Mouse (Mus musculus): ENCODE measurements around the gene Olfr284. TPM values are rescaled to one million over a fixed set of nuclear protein-coding genes. Genes with fewer than 3 reads are reported as not detected.

The Olfr284 gene
- total RNA-seq (2014; rRNA removed) = not detected in 2 replicates
- not detected in 2 replicates for polyA plus RNA-seq (2012; rRNA removed)

DNA sequence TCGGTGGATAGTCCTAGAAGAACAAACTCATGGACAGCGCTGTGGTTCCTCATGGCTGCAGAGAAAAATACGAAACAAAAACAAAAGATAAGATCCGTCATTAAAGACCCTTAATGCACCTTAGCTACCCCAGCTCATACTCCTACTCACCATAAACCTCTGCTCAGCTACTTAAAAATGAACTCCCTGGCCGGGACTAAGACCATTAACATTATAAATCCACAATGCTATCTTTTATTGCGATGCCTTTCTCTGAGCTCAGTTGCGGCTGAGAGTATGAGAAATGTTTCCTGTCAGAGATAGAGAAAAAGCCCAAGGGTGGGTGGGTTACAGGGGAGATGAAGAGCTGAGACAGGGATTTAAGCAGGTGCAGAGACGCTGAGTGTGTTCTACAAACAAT, at the start of gene Olfr284:
Olfr284 (minus strand) TSS at position 101 of the 400 bp plus-strand sequence.
- peaks cover 8% of the 10 kb centered on the region for H3K27me3 ChIP-seq (ENCODE audit: control insufficient read depth, insufficient read depth, low read length)
- DNase-seq (ENCODE audit: extremely low read depth, low read depth, low spot score) = no peak
- TF ChIP-seq CTCF (IDR thresholded peaks at IDR 0.05; ENCODE audit: low read depth, low read length) = no peak
- TF ChIP-seq POLR2A (IDR thresholded peaks at IDR 0.05; ENCODE audit: extremely low read depth, insufficient read depth, low read length) = no peak
- H3K4me1 ChIP-seq (ENCODE audit: control insufficient read depth, insufficient read depth, low read length) = no peaks in the 10 kb centered on the region
- no peaks in the 10 kb centered on the region for H3K79me2 ChIP-seq (ENCODE audit: control insufficient read depth, insufficient read depth, low read length)
- H3K9ac ChIP-seq (ENCODE audit: low read depth, low read length) = no peak within 1 kb of the TSS
- 80% methylated on average over 8 of the region's 8 CpGs for WGBS
- H3K4me3 ChIP-seq (ENCODE audit: insufficient read depth, low read depth, low read length) = no peak within 1 kb of the TSS
- no peaks in the 10 kb centered on the region for H3K36me3 ChIP-seq (ENCODE audit: control insufficient read depth, insufficient read depth, low read length)
- H3K27ac ChIP-seq (replicated peaks; ENCODE audit: insufficient read depth, low read depth, low read length) = no peak within 1 kb of the TSS

GRCm38 (mm10) chr15:98389796-98390195, 49.0 kb upstream of the Olfr284 start:
- 24% methylated on average over 7 of the region's 7 CpGs for WGBS
- Histone ChIP-seq H3K36me3 (ENCODE audit: control insufficient read depth, insufficient read depth, low read length) (no peaks in the 10 kb centered on the region), H3K4me1 (ENCODE audit: control insufficient read depth, insufficient read depth, low read length) (no peaks in the 10 kb centered on the region), H3K4me3 (ENCODE audit: insufficient read depth, low read depth, low read length) (no peak overlapping the region), H3K27ac (replicated peaks; ENCODE audit: insufficient read depth, low read depth, low read length) (no peak overlapping the region), H3K79me2 (ENCODE audit: control insufficient read depth, insufficient read depth, low read length) (no peaks in the 10 kb centered on the region), H3K27me3 (ENCODE audit: control insufficient read depth, insufficient read depth, low read length) (no peaks in the 10 kb centered on the region), H3K9ac (ENCODE audit: low read depth, low read length) (no peak overlapping the region)
- DNase-seq (ENCODE audit: extremely low read depth, low read depth, low spot score) = peak; percentile 39
- TF ChIP-seq POLR2A (IDR thresholded peaks at IDR 0.05; ENCODE audit: extremely low read depth, insufficient read depth, low read length) = no peak
- peak; percentile 79 for TF ChIP-seq CTCF (IDR thresholded peaks at IDR 0.05; ENCODE audit: low read depth, low read length)

DNA sequence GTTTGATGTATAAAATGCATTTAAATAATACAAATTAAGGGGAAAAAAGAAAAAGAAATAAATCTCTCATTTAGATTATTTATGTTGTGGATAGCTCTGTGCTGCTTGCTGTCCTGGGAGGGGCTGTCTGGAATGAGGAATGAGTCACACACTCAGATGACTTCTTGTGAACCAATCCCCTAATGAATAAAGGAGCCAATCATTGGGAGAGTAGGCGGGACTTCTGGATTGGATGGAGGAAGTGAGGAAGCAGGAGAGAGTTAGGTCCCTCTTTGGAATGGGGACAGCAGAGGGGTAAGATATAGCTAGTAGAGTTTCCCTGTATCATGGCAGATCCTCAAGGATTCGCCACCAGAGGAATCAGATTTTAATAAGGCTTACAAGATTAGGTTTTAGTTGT, 46.8 kb upstream of the Olfr284 start:
- Histone ChIP-seq H3K4me3 (ENCODE audit: insufficient read depth, low read depth, low read length) (no peak overlapping the region), H3K4me1 (ENCODE audit: control insufficient read depth, insufficient read depth, low read length) (no peaks in the 10 kb centered on the region), H3K36me3 (ENCODE audit: control insufficient read depth, insufficient read depth, low read length) (no peaks in the 10 kb centered on the region), H3K9ac (ENCODE audit: low read depth, low read length) (no peak overlapping the region), H3K79me2 (ENCODE audit: control insufficient read depth, insufficient read depth, low read length) (no peaks in the 10 kb centered on the region), H3K27me3 (ENCODE audit: control insufficient read depth, insufficient read depth, low read length) (no peaks in the 10 kb centered on the region), H3K27ac (replicated peaks; ENCODE audit: insufficient read depth, low read depth, low read length) (no peak overlapping the region)
- no peak for DNase-seq (ENCODE audit: extremely low read depth, low read depth, low spot score)
- TF ChIP-seq POLR2A (IDR thresholded peaks at IDR 0.05; ENCODE audit: extremely low read depth, insufficient read depth, low read length) (no peak), CTCF (IDR thresholded peaks at IDR 0.05; ENCODE audit: low read depth, low read length) (no peak)
- 83% methylated on average over 2 of the region's 2 CpGs for WGBS

GRCm38 (mm10) chr15:98380846-98381245, 40.1 kb upstream of the Olfr284 start, which contains the start of gene Olfr283:
Olfr283 (minus strand) TSS chr15:98380946.
- WGBS = 80% methylated on average over 6 of the region's 6 CpGs
- no peaks in the 10 kb centered on the region for H3K36me3 ChIP-seq (ENCODE audit: control insufficient read depth, insufficient read depth, low read length)
- TF ChIP-seq POLR2A (IDR thresholded peaks at IDR 0.05; ENCODE audit: extremely low read depth, insufficient read depth, low read length) (no peak), CTCF (IDR thresholded peaks at IDR 0.05; ENCODE audit: low read depth, low read length) (no peak)
- H3K9ac ChIP-seq (ENCODE audit: low read depth, low read length) = no peak within 1 kb of the TSS
- no peak for DNase-seq (ENCODE audit: extremely low read depth, low read depth, low spot score)
- no peak within 1 kb of the TSS for H3K27ac ChIP-seq (replicated peaks; ENCODE audit: insufficient read depth, low read depth, low read length)
- H3K4me3 ChIP-seq (ENCODE audit: insufficient read depth, low read depth, low read length) = no peak within 1 kb of the TSS
- H3K79me2 ChIP-seq (ENCODE audit: control insufficient read depth, insufficient read depth, low read length) = no peaks in the 10 kb centered on the region
- no peaks in the 10 kb centered on the region for H3K4me1 ChIP-seq (ENCODE audit: control insufficient read depth, insufficient read depth, low read length)
- no peaks in the 10 kb centered on the region for H3K27me3 ChIP-seq (ENCODE audit: control insufficient read depth, insufficient read depth, low read length)

DNA sequence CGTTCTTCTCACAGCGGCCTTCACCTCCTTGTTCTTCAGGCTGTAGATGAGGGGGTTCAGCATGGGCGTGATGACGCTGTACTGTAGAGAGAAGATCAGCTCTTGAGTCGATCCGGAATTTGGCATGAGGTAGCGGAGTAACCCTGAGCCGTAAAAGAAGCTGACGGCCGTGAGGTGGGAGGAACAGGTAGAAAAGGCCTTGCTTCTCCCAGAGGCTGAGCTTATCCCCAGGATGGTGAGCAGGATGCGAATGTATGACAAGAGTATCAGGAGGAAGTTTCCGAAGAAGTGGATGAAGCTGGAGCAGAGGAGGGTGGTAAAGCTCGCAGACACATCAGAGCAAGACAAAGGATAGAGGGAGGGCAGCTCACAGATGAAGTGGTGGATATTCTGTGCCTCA, 37.4 kb upstream of the Olfr284 start:
- no peak overlapping the region for H3K27ac ChIP-seq (replicated peaks; ENCODE audit: insufficient read depth, low read depth, low read length)
- H3K27me3 ChIP-seq (ENCODE audit: control insufficient read depth, insufficient read depth, low read length) = no peaks in the 10 kb centered on the region
- no peaks in the 10 kb centered on the region for H3K36me3 ChIP-seq (ENCODE audit: control insufficient read depth, insufficient read depth, low read length)
- WGBS = 89% methylated on average over 13 of the region's 13 CpGs
- TF ChIP-seq POLR2A (IDR thresholded peaks at IDR 0.05; ENCODE audit: extremely low read depth, insufficient read depth, low read length) = no peak
- TF ChIP-seq CTCF (IDR thresholded peaks at IDR 0.05; ENCODE audit: low read depth, low read length) = no peak
- H3K79me2 ChIP-seq (ENCODE audit: control insufficient read depth, insufficient read depth, low read length) = no peaks in the 10 kb centered on the region
- no peak overlapping the region for H3K9ac ChIP-seq (ENCODE audit: low read depth, low read length)
- no peak for DNase-seq (ENCODE audit: extremely low read depth, low read depth, low spot score)
- H3K4me3 ChIP-seq (ENCODE audit: insufficient read depth, low read depth, low read length) = no peak overlapping the region
- H3K4me1 ChIP-seq (ENCODE audit: control insufficient read depth, insufficient read depth, low read length) = no peaks in the 10 kb centered on the region

- H3K36me3 ChIP-seq (ENCODE audit: control insufficient read depth, insufficient read depth, low read length) = no peaks in the 10 kb centered on the region
- H3K4me1 ChIP-seq (ENCODE audit: control insufficient read depth, insufficient read depth, low read length) = no peaks in the 10 kb centered on the region
- H3K27ac ChIP-seq (replicated peaks; ENCODE audit: insufficient read depth, low read depth, low read length) = no peak within 1 kb of the TSS
- no peaks in the 10 kb centered on the region for H3K27me3 ChIP-seq (ENCODE audit: control insufficient read depth, insufficient read depth, low read length)
- H3K4me3 ChIP-seq (ENCODE audit: insufficient read depth, low read depth, low read length) = no peak within 1 kb of the TSS
- no peak for DNase-seq (ENCODE audit: extremely low read depth, low read depth, low spot score)
- TF ChIP-seq CTCF (IDR thresholded peaks at IDR 0.05; ENCODE audit: low read depth, low read length) (no peak), POLR2A (IDR thresholded peaks at IDR 0.05; ENCODE audit: extremely low read depth, insufficient read depth, low read length) (no peak)
- 90% methylated on average over 5 of the region's 5 CpGs for WGBS
- no peak within 1 kb of the TSS for H3K9ac ChIP-seq (ENCODE audit: low read depth, low read length)
- no peaks in the 10 kb centered on the region for H3K79me2 ChIP-seq (ENCODE audit: control insufficient read depth, insufficient read depth, low read length)
Observed at GRCm38 (mm10) chr15:98317177-98317724, 23.5 kb downstream of the Olfr284 start, which contains the start of gene Olfr285. Olfr285 (minus strand) TSS chr15:98317353.

All from liver, adult 2 months (tissue).